Mouse (Mus musculus) ES-E14 (cell line): ENCODE measurements at regions not wholly inside any gene's neighbourhood (a gene's known extent, or its start where the extent isn't known, plus 50 kb on each side); places are given as distances from the start of the nearest gene placed in this dataset.

Source experiments
- DNase-seq: peaks from one replicate; pipeline ENCODE4 v3.0.0-alpha.2; 2013; ENCODE audit warnings: low read depth, low spot score
- H3K27ac ChIP-seq: 2 replicates; pipeline ENCODE4 v1.5.1; 2012; ENCODE audit warnings: low read depth, mild to moderate bottlenecking, low read length, moderate library complexity, mixed read lengths; ENCODE audit not compliant: poor library complexity, insufficient read depth, severe bottlenecking
- H3K36me3 ChIP-seq: 2 replicates; pipeline ENCODE4 v1.6.1; 2012; ENCODE audit warnings: mild to moderate bottlenecking, low read length, moderate library complexity, mixed read lengths; ENCODE audit not compliant: control insufficient read depth, poor library complexity, insufficient read depth, severe bottlenecking
- H3K4me1 ChIP-seq, 2 experiments: fragments of 150-350 bp in 1 of 2; sonication (generic) in 1 of 2; 2 replicates each; pipeline ENCODE4 v1.6.1; 2012; ENCODE audit warnings: low read length in 2 of 2, mild to moderate bottlenecking in 1 of 2, mixed read lengths in 1 of 2; ENCODE audit not compliant: control insufficient read depth in 2 of 2, insufficient read depth in 2 of 2, poor library complexity in 1 of 2
- H3K4me3 ChIP-seq, 2 experiments: fragments of 150-350 bp in 1 of 2; sonication (generic) in 1 of 2; 2 replicates each; pipeline ENCODE4 v1.5.1; 2012; ENCODE audit warnings: low read length in 2 of 2, low read depth in 1 of 2, mild to moderate bottlenecking in 1 of 2, mixed read lengths in 1 of 2; ENCODE audit not compliant: insufficient read depth in 1 of 2, poor library complexity in 1 of 2, severe bottlenecking in 1 of 2
- H3K9ac ChIP-seq: 2 replicates; pipeline ENCODE4 v1.6.1; 2012; ENCODE audit warnings: low read depth, mild to moderate bottlenecking, low read length, mixed read lengths; ENCODE audit not compliant: poor library complexity, insufficient read depth, severe bottlenecking
- H3K9me3 ChIP-seq: fragments of 150-350 bp; sonication (generic); 2 replicates; pipeline ENCODE4 v1.6.1; 2012; ENCODE audit warnings: low read depth, mild to moderate bottlenecking, low read length; ENCODE audit not compliant: control insufficient read depth, insufficient read depth
- CHD2 ChIP-seq: IDR thresholded peaks from 2 replicates; pipeline ENCODE4 v1.6.1; 2014; ENCODE audit warnings: mild to moderate bottlenecking, low read depth, low read length, inconsistent platforms
- HCFC1 ChIP-seq: IDR thresholded peaks from 2 replicates; pipeline ENCODE4 v1.6.1; 2012; ENCODE audit warnings: low read length, inconsistent platforms, borderline replicate concordance; ENCODE audit not compliant: insufficient read depth
- MAFK ChIP-seq: IDR thresholded peaks from 2 replicates; pipeline ENCODE4 v1.6.1; 2014; ENCODE audit warnings: mild to moderate bottlenecking, low read depth, low read length, inconsistent platforms; ENCODE audit not compliant: insufficient read depth
- ZC3H11A ChIP-seq: IDR thresholded peaks from 2 replicates; pipeline ENCODE4 v1.6.1; 2012; ENCODE audit warnings: low read depth, mild to moderate bottlenecking, inconsistent platforms, low read length, borderline replicate concordance
- ZNF384 ChIP-seq: IDR thresholded peaks from 2 replicates; pipeline ENCODE4 v1.6.1; 2012; ENCODE audit warnings: low read depth, low read length, inconsistent platforms
- in situ Hi-C, 2 experiments: fragments of 600-800 bp; cut with MboI; formaldehyde crosslinking; loops; one replicate each; pipeline ENCODE4 v1.15.1; 2025; ENCODE audit warnings: low sequenced_read_pairs in 2 of 2, inconsistent platforms in 1 of 2; ENCODE audit not compliant: unreplicated experiment in 2 of 2

GRCm38 (mm10) chr8:8809835-8810439 is 119.6 kb upstream of the Arglu1 start:
- TF ChIP-seq ZNF384 (no peak), CHD2 (no peak), HCFC1 (no peak), MAFK (no peak), ZC3H11A (no peak)
- Histone ChIP-seq H3K4me3 (no peak overlapping the region), H3K9me3 (no peaks in the 10 kb centered on the region), H3K27ac (no peak overlapping the region), H3K4me1 (no peaks in the 10 kb centered on the region), H3K9ac (no peak overlapping the region), H3K36me3 (no peaks in the 10 kb centered on the region)
- in situ Hi-C loops, result no loop called here
- no peak for DNase-seq

- H3K9ac ChIP-seq, result no peak overlapping the region
- H3K4me1 ChIP-seq, result no peaks in the 10 kb centered on the region
- no peaks in the 10 kb centered on the region for H3K36me3 ChIP-seq
- no peak for DNase-seq
- H3K9me3 ChIP-seq, result no peaks in the 10 kb centered on the region
- no peak for TF ChIP-seq CHD2
- TF ChIP-seq ZC3H11A, result no peak
- TF ChIP-seq ZNF384, result no peak
- TF ChIP-seq HCFC1, result no peak
- TF ChIP-seq MAFK, result no peak
- H3K4me3 ChIP-seq, result no peak overlapping the region
- in situ Hi-C loops, result no loop called here
- no peak overlapping the region for H3K27ac ChIP-seq
Observed at GRCm38 (mm10) chr8:8809349-8809748, 119.0 kb upstream of the Arglu1 start.

- no peak for DNase-seq
- in situ Hi-C loops, result no loop called here
- no peaks in the 10 kb centered on the region for H3K4me1 ChIP-seq
Observed at GRCm38 (mm10) chr8:8802761-8803340, 112.5 kb upstream of the Arglu1 start.

GRCm38 (mm10) chr8:8802317-8802716 is 112.0 kb upstream of the Arglu1 start:
- Histone ChIP-seq H3K9me3 (no peaks in the 10 kb centered on the region), H3K4me3 (no peak overlapping the region), H3K36me3 (no peaks in the 10 kb centered on the region), H3K9ac (no peak overlapping the region), H3K27ac (no peak overlapping the region), H3K4me1 (no peaks in the 10 kb centered on the region)
- in situ Hi-C loops, result no loop called here
- TF ChIP-seq MAFK (no peak), ZNF384 (no peak), HCFC1 (no peak), ZC3H11A (no peak), CHD2 (no peak)
- no peak for DNase-seq

More at GRCm38 (mm10) chr8:8802761-8803340, 112.5 kb upstream of the Arglu1 start:
- no peak for TF ChIP-seq CHD2
- Histone ChIP-seq H3K9me3 (no peaks in the 10 kb centered on the region), H3K9ac (no peak overlapping the region), H3K4me3 (no peak overlapping the region), H3K36me3 (no peaks in the 10 kb centered on the region), H3K27ac (no peak overlapping the region)

- H3K36me3 ChIP-seq, result no peaks in the 10 kb centered on the region
- no peak overlapping the region for H3K4me3 ChIP-seq
- no peaks in the 10 kb centered on the region for H3K9me3 ChIP-seq
- DNase-seq, result no peak
- no peak overlapping the region for H3K27ac ChIP-seq
- no peaks in the 10 kb centered on the region for H3K4me1 ChIP-seq
- no peak for TF ChIP-seq ZNF384
- no peak for TF ChIP-seq HCFC1
- TF ChIP-seq ZC3H11A, result no peak
- no peak for TF ChIP-seq CHD2
- TF ChIP-seq MAFK, result no peak
- H3K9ac ChIP-seq, result no peak overlapping the region
- in situ Hi-C loops, result no loop called here
Observed at GRCm38 (mm10) chr8:8801578-8801977, 111.3 kb upstream of the Arglu1 start.
